Mouse (Mus musculus) E14TG2a.4 (cell line): ENCODE measurements at regions not wholly inside any gene's neighbourhood (a gene's known extent, or its start where the extent isn't known, plus 50 kb on each side); places are given as distances from the start of the nearest gene placed in this dataset.

Experiments
- CTCF ChIP-seq: conservative IDR thresholded peaks from 2 replicates; pipeline ENCODE4 v1.5.1; 2014; ENCODE audit warnings: low read length
- NANOG ChIP-seq: IDR thresholded peaks from 2 replicates; pipeline ENCODE4 v1.6.1; 2014; ENCODE audit warnings: borderline replicate concordance, low read length, mixed read lengths
- POU5F1 ChIP-seq: IDR thresholded peaks from 2 replicates; pipeline ENCODE4 v1.6.1; 2014; ENCODE audit warnings: low read length, borderline replicate concordance

- TF ChIP-seq CTCF (no peak), NANOG (no peak), POU5F1 (no peak)
Measured at GRCm38 (mm10) chr13:32643030-32643750, 140.6 kb downstream of the Mylk4 start.
